Mouse (Mus musculus) small intestine, adult 2 months (tissue): ENCODE data around the gene Gm37240.

Experiments used
- CTCF ChIP-seq: fragments of 200-500 bp; IDR thresholded peaks from 2 replicates; pipeline ENCODE4 v1.5.1; 2012; ENCODE audit warnings: low read depth, mild to moderate bottlenecking, control low read depth, inconsistent platforms, low read length, moderate library complexity, mixed read lengths; ENCODE audit not compliant: insufficient replicate concordance, insufficient read length; ENCODE audit errors: extremely low read depth
- POLR2A ChIP-seq: fragments of 200-500 bp; IDR thresholded peaks from 2 replicates; pipeline ENCODE4 v1.6.1; 2012; ENCODE audit warnings: low read depth, mild to moderate bottlenecking, control low read depth, inconsistent platforms, low read length, moderate library complexity

DNA sequence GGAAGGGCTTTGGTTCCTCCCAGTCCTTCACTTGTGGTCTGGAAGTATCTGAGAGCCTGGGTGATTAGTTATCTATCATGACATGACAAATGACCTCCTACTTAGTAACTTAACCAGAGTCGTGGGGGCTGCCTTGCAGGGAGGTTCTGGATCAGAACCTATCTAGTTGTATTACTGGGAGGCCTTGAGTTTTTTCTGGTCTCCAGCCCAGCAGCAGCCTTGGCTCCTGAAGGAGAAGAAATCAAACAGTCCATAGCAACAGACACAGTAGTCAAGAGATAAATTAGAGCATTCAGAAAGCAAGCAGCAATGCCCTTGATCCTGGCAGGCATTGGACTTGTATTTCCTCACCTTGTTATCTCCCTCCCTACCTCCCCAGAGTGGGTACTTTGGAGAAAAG, 722.4 kb downstream of the Gm37240 start:
- TF ChIP-seq POLR2A: no peak
- no peak for TF ChIP-seq CTCF
